Mouse (Mus musculus) thymus, postnatal 0 days (tissue): ENCODE measurements at regions not wholly inside any gene's neighbourhood (a gene's known extent, or its start where the extent isn't known, plus 50 kb on each side); places are given as distances from the start of the nearest gene placed in this dataset.
"Not testable (repeated sequence)": the region's sequence is repeated elsewhere in the genome, so short reads cannot be mapped to it uniquely, and the experiment has no call there.

Experiments
- DNase-seq: peaks from one replicate; pipeline ENCODE4 v3.0.0-alpha.2; 2015; ENCODE audit warnings: low spot score

DNA sequence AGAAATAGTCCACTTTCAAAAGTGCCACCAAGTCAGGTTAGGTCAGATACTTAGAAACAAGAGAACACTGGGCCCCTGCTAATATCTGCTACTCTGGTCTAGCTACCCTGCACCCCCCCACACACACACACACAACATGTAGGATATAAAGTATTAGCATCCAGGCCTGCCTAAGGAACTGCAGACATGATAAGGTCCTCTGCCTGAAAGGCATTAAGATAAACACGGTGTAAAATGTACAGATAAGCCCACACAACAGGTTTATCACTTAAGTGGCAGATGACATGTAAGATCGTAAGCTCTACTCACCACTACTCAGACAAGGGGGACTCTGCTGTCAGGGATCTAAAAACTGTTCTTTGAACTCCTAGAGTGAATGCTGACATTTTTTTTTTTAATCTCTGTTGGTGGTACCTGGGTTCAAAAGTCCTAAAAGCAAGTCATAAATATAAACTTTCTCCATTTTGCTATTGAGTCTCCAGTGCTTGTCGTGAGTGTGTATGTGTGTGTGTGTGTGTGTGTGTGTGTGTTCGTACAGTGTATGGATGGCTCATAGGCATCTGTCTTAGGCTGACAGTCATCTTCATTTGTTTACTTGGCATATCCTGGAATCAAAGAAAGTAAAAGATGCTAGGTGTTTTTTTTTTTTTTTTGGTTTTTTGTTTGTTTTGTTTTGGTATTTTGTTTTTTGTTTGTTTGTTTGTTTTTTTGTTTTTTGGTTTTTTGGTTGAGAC lies 52.2 kb downstream of the Gm9817 start:
- DNase-seq: no peak

- DNase-seq: no peak
Measured at GRCm38 (mm10) chr13:45140616-45141015, 62.1 kb downstream of the Gm9817 start.

DNA sequence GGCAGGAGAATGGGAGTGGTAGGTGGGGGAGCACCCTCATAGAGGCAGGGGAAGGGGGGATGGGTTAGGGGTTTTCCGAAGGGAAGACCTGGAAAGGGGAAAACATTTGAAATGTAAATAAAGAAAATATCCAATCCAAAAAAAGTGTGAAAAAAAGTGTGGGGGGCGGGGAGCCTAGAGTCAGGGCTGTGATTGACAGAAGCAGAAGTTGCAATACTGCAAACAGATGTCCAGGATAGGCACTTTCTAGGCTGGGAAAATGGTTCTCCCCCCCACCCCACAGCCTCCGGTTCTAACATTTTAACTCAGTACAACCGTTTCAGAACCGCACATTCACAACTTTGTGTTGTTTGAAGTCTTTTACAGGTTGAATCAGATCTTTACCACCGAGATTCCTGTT lies 66.6 kb downstream of the Gm9817 start:
- DNase-seq: no peak

GRCm38 (mm10) chr13:45156223-45156622 lies 77.7 kb downstream of the Gm9817 start:
- peak; percentile 21 for DNase-seq

DNA sequence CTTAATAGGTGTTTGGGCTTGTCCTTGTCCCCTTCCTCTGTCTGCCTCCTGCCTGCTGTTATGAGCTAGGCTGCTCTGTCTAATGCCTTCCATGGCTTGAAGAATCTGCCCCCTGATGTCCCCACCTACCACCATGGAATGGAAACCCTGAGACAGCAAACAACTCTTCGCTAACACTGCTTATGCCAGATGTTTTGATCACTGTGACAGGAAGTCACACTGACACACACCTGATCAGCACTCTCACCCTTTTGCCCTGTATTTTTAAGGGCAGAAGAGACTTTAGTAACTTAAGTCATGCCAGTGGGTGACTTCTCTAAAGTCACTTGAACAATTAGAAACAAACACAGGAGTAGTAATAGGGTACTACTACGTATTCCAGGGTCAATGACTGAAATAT lies 78.5 kb downstream of the Gm9817 start:
- peak; percentile 53 for DNase-seq

DNA sequence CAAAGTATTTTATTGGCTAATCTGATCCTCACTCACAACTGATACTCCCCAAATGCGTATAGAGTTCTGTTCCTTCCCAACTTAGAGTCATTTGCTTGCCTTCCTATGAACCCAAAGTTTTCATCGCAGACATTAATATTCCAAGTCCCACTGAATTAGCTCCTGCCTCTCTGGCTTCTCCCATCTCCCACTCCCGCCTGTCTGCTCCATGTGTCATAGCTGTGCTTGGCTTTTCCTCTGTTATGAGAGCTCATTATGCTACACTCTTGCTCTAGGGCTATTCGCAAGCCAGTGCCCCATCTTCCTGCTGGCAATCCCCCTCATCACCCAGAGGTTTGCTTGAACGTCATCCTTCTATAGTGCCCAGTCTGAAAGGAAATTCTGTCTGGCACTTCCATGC lies 81.8 kb downstream of the Gm9817 start:
- DNase-seq: no peak

DNA sequence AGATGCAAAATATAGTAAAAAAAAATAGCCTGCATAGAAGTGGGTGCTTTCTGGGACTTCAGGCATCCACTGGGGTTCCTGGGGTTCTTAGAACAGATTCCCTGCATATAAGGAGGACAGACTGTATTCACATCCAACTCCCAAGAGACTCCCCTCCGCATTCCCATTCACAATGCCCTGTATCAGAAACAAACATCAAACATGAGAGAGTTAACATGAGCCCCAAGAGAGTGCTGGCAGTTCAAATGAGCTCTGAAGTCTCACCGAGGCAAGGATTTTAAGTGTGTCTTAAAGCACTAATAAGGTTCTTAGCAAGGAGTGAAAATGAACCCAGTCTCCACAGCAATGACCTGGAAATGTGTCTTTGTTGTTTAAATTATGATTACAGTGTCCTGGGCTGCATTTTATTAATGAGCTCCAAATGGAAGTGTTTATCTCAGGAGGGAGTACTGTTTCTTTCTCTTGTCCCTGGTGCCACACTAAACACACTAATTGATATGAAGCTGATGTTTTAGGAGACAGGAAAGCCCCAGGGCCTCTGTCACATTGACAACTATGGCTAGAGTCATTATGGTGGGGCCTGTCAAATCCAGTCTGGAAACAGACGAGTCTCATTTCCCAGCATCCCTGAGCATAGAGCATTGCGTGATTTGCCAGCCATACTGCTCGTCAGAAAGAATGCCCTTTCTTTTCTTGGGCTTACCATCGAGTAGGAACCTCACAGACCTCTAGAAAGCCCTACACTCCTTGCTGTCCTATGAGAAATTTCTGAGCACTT lies 85.7 kb downstream of the Gm9817 start:
- DNase-seq: no peak

- DNase-seq: peak; percentile 9
Measured at GRCm38 (mm10) chr13:45165159-45165558, 86.7 kb downstream of the Gm9817 start.

- DNase-seq: no peak
Measured at GRCm38 (mm10) chr13:45169716-45170115, 91.2 kb downstream of the Gm9817 start.

GRCm38 (mm10) chr13:45173139-45173538 lies 94.6 kb downstream of the Gm9817 start:
- DNase-seq: no peak

DNA sequence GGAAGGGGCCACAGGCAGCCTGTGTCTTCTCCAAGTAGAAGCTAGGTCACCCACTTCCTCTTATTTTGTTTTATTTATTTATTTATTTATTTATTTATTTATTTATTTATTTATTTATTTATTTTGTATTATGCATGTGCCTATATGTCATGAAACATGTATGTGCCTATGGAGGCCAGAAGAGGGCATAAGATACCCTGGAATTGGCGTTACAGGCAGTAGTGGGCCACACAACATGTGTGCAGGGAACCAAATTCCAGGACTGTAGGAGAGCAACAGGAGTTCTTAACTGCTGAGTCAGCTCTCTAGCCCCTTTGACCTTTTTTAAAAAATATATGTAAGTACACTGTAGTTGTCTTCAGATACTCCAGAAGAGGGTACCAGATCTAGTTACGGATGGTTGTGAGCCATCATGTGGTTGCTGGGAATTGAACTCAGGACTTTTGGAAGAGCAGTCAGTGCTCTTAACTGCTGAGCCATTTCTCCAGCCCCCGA lies 97.3 kb downstream of the Gm9817 start:
- not testable (repeated sequence) for DNase-seq

DNA sequence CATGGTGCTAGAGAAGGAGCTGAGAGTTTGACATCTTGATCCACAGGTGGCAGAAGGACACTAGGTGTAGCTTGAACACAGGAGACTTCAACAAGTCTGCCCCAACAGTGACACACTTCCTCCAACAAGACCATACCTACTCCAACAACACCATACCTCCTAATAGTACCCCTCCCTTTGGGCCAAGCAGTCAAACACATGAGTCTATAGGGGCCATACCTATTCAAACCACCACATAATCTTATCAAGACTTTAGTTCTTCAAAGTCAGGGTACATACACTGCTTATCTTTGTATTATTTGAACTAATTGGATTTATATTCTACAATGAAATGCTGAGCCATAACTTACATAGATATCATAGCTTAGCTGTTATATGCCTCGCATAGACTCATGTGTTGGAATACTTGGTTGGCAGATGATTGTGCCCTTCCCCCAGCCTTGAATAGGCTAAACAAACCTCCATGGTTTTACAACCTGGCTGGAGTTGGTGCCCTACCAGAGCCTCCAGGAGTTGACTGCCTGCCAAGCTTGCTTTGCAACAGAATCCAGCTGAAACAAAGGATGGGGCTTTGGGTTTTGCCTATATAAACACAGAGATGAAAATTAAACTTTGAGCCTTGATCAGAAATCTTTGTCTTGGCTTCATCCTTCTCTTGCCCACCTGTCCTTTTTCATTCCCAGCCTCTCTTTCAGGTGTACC lies 103.2 kb downstream of the Gm9817 start:
- DNase-seq: no peak

GRCm38 (mm10) chr13:45189389-45189788 lies 110.9 kb downstream of the Gm9817 start:
- no peak for DNase-seq

- DNase-seq: no peak
Measured at GRCm38 (mm10) chr13:45190151-45190550, 111.7 kb downstream of the Gm9817 start.

GRCm38 (mm10) chr13:45192079-45192478 lies 113.6 kb downstream of the Gm9817 start:
- no peak for DNase-seq

GRCm38 (mm10) chr13:45195562-45195961 lies 117.1 kb downstream of the Gm9817 start:
- no peak for DNase-seq

DNA sequence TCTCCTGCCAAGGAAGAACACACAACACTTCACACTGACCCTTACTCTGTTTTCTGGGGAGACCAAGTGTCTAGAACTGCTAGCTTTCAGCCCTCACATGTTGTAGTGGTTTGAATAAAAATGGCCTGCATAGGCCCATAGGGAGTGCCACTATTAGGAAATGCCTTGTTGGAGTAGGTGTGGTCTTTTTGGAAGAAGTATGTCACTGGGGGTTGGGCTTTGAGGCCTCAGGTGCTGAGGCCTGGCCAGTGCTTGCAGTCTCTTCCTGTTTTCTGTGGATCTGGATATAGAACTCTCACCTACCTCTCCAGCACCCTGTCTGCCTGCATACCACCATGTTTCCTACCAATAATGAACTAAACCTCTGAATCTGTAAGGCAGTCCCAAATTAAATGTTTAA lies 117.9 kb downstream of the Gm9817 start:
- DNase-seq: no peak

DNA sequence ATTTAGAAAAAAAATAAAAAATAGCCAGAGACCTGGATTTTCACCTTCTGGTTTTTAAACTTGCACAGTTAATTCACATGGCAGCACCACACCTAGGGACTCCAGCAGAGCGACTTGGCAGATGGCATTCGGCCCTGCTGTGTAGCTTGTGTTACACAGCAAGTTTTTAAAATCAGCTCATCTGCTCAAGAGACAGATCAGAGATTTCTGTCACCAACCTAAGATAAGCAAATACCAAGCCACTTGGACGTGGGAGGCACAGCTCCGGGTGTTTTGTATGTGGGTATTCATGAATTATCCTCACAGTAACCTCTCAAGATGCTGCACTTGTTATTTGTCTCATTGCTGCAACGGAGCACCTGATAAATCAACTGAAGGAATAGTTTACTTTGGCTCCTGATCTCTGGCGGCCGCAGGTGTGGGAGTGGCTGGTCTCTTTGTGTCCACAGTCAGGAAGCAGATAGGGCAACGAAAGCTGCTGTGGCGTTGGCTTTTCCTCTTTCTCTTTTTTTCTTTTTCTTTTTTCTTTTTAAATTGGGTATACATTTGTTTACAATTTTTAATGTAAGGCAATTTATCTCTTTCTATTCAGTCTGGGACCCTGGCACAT lies 122.1 kb downstream of the Gm9817 start:
- DNase-seq: no peak

GRCm38 (mm10) chr13:45204856-45205255 lies 126.4 kb downstream of the Gm9817 start:
- DNase-seq: no peak

DNA sequence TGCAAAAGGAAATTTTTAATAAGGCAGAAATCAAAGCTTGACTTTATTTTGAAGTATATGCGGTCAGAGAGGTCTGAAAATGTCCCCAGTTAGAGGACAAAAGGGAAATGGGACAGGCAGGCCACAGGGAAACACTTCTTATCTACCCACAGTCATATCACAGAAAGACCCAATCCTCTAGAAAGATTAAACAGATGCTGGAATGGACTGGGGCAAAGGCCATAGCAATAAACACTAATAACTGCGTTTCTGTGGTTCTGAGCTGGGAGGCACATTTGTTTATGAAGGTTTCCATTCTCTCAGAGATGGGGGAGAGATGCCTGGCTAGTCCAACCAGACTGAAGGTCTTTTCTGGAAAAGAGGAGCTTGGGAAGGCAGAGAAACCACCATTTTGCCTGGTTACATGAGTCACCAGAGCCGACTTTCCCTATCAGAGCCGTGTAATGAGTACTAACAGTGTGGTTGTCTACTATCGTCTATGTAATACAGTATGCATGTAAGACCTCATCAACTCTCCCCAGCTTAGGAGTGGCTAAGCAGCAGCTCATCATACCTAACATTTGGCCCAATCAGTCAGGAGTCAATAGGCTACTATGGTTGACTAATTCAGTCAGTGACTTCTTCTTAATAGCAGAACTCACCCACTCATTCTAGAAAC lies 130.2 kb downstream of the Gm9817 start:
- no peak for DNase-seq

DNA sequence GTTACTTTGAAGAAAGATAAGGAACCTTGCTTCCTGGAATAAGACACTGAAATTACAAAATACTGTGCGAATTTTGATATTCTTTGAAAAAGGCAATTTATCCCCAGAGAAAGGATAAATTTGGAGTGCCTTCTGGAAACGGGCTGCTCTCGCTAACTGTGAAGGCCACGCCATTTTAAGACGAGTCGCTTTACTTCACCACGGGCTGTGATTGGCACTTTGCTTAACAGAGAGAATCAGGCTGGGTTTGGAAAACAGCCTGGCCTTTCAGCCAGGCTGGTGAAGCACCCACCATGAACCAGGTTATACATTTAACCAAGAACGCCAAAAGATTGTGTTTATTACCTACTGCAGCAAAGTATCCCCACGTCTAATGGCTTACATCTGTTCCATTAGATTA lies 132.7 kb downstream of the Gm9817 start:
- no peak for DNase-seq
